ENCODE assay signal across 3 mouse cellular contexts in genomic region chr2:69677215-69677614, GRCm38 (mm10). TPM values are rescaled to one million over a fixed set of nuclear protein-coding genes. Genes with fewer than 3 reads are reported as not detected.
"Had no signal": no experiment of that assay in that cellular context is flagged by ENCODE, and none has a peak within 500 bp of the region (broad histone marks: within the 10 kb centered on the region; RNA-seq: fewer than 3 reads in every experiment).

No protein-coding gene starts in this region.

RNA-seq across cellular contexts. Expression of gene Klhl41, which starts 7.3 kb away (rescaled TPM):
- total RNA-seq: neutrophil, adult 5-6 weeks had no signal
- polyA plus RNA-seq: small intestine, adult 2 months; spleen, adult 2 months had no signal

RNA-seq across cellular contexts. Expression of gene Bbs5, which starts 30.2 kb away (rescaled TPM):
- total RNA-seq: neutrophil, adult 5-6 weeks had no signal
- polyA plus RNA-seq: small intestine, adult 2 months had no signal
